Mouse (Mus musculus) ES-Bruce4 (cell line): ENCODE results near the gene Lyz1. TPM values are rescaled to one million over a fixed set of nuclear protein-coding genes. Genes with fewer than 3 reads are reported as not detected.
"Not testable (repeated sequence)": the region's sequence is repeated elsewhere in the genome, so short reads cannot be mapped to it uniquely, and the experiment has no call there.

Experiments used
- H3K27ac ChIP-seq: 2 replicates; pipeline ENCODE4 v1.5.1; 2012; ENCODE audit warnings: low read length, inconsistent platforms; ENCODE audit not compliant: insufficient read depth
- H3K27me3 ChIP-seq: 2 replicates; pipeline ENCODE4 v1.6.1; 2012; ENCODE audit warnings: mild to moderate bottlenecking, low read length, inconsistent platforms; ENCODE audit not compliant: control insufficient read depth, poor library complexity, insufficient read depth, severe bottlenecking
- H3K36me3 ChIP-seq: 2 replicates; pipeline ENCODE4 v1.6.1; 2012; ENCODE audit warnings: inconsistent platforms, mild to moderate bottlenecking, low read length, moderate library complexity; ENCODE audit not compliant: control insufficient read depth, poor library complexity, insufficient read depth, severe bottlenecking
- H3K4me1 ChIP-seq: one replicate; pipeline ENCODE4 v1.8.1; 2011; ENCODE audit warnings: low read length; ENCODE audit not compliant: control insufficient read depth, insufficient read depth
- H3K4me3 ChIP-seq: 2 replicates; pipeline ENCODE4 v1.5.1; 2011; ENCODE audit warnings: low read depth, mild to moderate bottlenecking, low read length
- H3K9ac ChIP-seq: 2 replicates; pipeline ENCODE4 v1.6.1; 2012; ENCODE audit warnings: low read depth, mild to moderate bottlenecking, inconsistent platforms; ENCODE audit not compliant: poor library complexity, severe bottlenecking
- H3K9me3 ChIP-seq: replicated peaks from 2 replicates; pipeline ENCODE4 v1.6.1; 2012; ENCODE audit warnings: mild to moderate bottlenecking, low read length, inconsistent platforms; ENCODE audit not compliant: control insufficient read depth, poor library complexity, insufficient read depth, severe bottlenecking
- CTCF ChIP-seq: IDR thresholded peaks from one replicate; pipeline ENCODE4 v1.8.1; 2011; ENCODE audit warnings: low read depth, low read length
- EP300 ChIP-seq: IDR thresholded peaks from 2 replicates; pipeline ENCODE4 v1.6.1; 2011; ENCODE audit warnings: low read depth, low read length; ENCODE audit not compliant: insufficient read depth
- POLR2A ChIP-seq: IDR thresholded peaks from one replicate; pipeline ENCODE4 v1.8.1; 2011; ENCODE audit warnings: low read length; ENCODE audit not compliant: insufficient read depth
- polyA plus RNA-seq: library from polyadenylated mRNA; stranded (reverse); fragments of >200 nt; gene quantifications from 2 replicates; pipeline ENCODE4 v1.2.4, GENCODE M21; 2011; ENCODE audit warnings: low read depth; ENCODE audit not compliant: missing spikeins, insufficient read depth, insufficient read length

Lyz1 gene
- polyA plus RNA-seq, 1 experiment = not detected

GRCm38 (mm10) chr10:117284578-117285520, 7.8 kb downstream of the Lyz1 start:
- Histone ChIP-seq H3K36me3 (no peaks in the 10 kb centered on the region), H3K27me3 (no peaks in the 10 kb centered on the region), H3K9me3 (no peaks in the 10 kb centered on the region), H3K4me1 (no peaks in the 10 kb centered on the region), H3K9ac (no peak overlapping the region), H3K4me3 (no peak overlapping the region), H3K27ac (no peak overlapping the region)
- no peak for TF ChIP-seq POLR2A
- TF ChIP-seq EP300 = no peak
- TF ChIP-seq CTCF = no peak

GRCm38 (mm10) chr10:117283871-117284577, 8.6 kb downstream of the Lyz1 start:
- Histone ChIP-seq H3K27me3 (no peaks in the 10 kb centered on the region), H3K4me3 (no peak overlapping the region), H3K4me1 (no peaks in the 10 kb centered on the region), H3K9me3 (no peaks in the 10 kb centered on the region), H3K36me3 (no peaks in the 10 kb centered on the region), H3K9ac (no peak overlapping the region), H3K27ac (no peak overlapping the region)
- TF ChIP-seq EP300 (no peak), CTCF (no peak), POLR2A (no peak)

- H3K27ac ChIP-seq, H3K4me1 ChIP-seq, H3K4me3 ChIP-seq, H3K9me3 ChIP-seq, H3K9ac ChIP-seq, H3K27me3 ChIP-seq, H3K36me3 ChIP-seq: not testable (repeated sequence)
Measured at GRCm38 (mm10) chr10:117283196-117283595, 9.5 kb downstream of the Lyz1 start.

- H3K9ac ChIP-seq = no peak overlapping the region
- TF ChIP-seq CTCF = no peak
- TF ChIP-seq EP300 = no peak
- TF ChIP-seq POLR2A = no peak
- H3K4me3 ChIP-seq = no peak overlapping the region
- H3K4me1 ChIP-seq = no peaks in the 10 kb centered on the region
- no peaks in the 10 kb centered on the region for H3K27me3 ChIP-seq
- no peaks in the 10 kb centered on the region for H3K9me3 ChIP-seq
- no peak overlapping the region for H3K27ac ChIP-seq
- no peaks in the 10 kb centered on the region for H3K36me3 ChIP-seq
Measured at GRCm38 (mm10) chr10:117282551-117282950, 10.1 kb downstream of the Lyz1 start.

GRCm38 (mm10) chr10:117282049-117282448, 10.6 kb downstream of the Lyz1 start, which contains the start of gene Lyz2:
Lyz2 (minus strand) TSS chr10:117282321.
- TF ChIP-seq CTCF (no peak), POLR2A (no peak), EP300 (no peak)
- H3K4me1 ChIP-seq = no peaks in the 10 kb centered on the region
- no peak within 1 kb of the TSS for H3K4me3 ChIP-seq
- H3K36me3 ChIP-seq = no peaks in the 10 kb centered on the region
- H3K27ac ChIP-seq = no peak within 1 kb of the TSS
- H3K27me3 ChIP-seq = no peaks in the 10 kb centered on the region
- no peaks in the 10 kb centered on the region for H3K9me3 ChIP-seq
- no peak within 1 kb of the TSS for H3K9ac ChIP-seq

GRCm38 (mm10) chr10:117281381-117281920, 11.2 kb downstream of the Lyz1 start:
- no peak for TF ChIP-seq CTCF
- no peak for TF ChIP-seq POLR2A
- TF ChIP-seq EP300 = no peak
- Histone ChIP-seq H3K4me1 (no peaks in the 10 kb centered on the region), H3K9ac (no peak overlapping the region), H3K4me3 (no peak overlapping the region), H3K9me3 (no peaks in the 10 kb centered on the region), H3K36me3 (no peaks in the 10 kb centered on the region), H3K27ac (no peak overlapping the region), H3K27me3 (no peaks in the 10 kb centered on the region)
